Mouse (Mus musculus) C2C12 (cell line): ENCODE measurements around the gene Mum1.

Experiments
- CEBPB ChIP-seq: IDR thresholded peaks from one replicate; pipeline ENCODE4 v1.6.1; 2011; ENCODE audit warnings: low read depth, mild to moderate bottlenecking, control low read depth, moderate library complexity
- CTCF ChIP-seq: IDR thresholded peaks from one replicate; pipeline ENCODE4 v1.5.1; 2011; ENCODE audit not compliant: control insufficient read depth, insufficient read depth, insufficient read length
- FOSL1 ChIP-seq: IDR thresholded peaks from one replicate; pipeline ENCODE4 v1.8.0; 2011; ENCODE audit warnings: mild to moderate bottlenecking, low read length; ENCODE audit not compliant: poor library complexity, insufficient read depth, severe bottlenecking
- MAX ChIP-seq: IDR thresholded peaks from one replicate; pipeline ENCODE4 v1.6.1; 2011; ENCODE audit warnings: mild to moderate bottlenecking, control low read depth
- MYOD1 ChIP-seq: IDR thresholded peaks from one replicate; pipeline ENCODE4 v1.6.1; 2011; ENCODE audit warnings: low read depth; ENCODE audit not compliant: control insufficient read depth, insufficient read length
- USF1 ChIP-seq: IDR thresholded peaks from one replicate; pipeline ENCODE4 v1.6.1; 2011; ENCODE audit warnings: low read depth, mild to moderate bottlenecking, control low read depth, moderate library complexity

GRCm38 (mm10) chr10:80260642-80261584 lies 34.7 kb downstream of the Mum1 start, which contains the start of the genes Gamt and Dazap1:
- TF ChIP-seq MAX (no peak), CTCF (no peak), USF1 (no peak), MYOD1 (no peak), CEBPB (no peak), FOSL1 (no peak)
